Mouse (Mus musculus) left cerebral cortex, postnatal 14 days (tissue): Measurements from ENCODE around the gene Zfp385c. TPM values are rescaled to one million over a fixed set of nuclear protein-coding genes. Genes with fewer than 3 reads are reported as not detected.
"Not testable (repeated sequence)": the region's sequence is repeated elsewhere in the genome, so short reads cannot be mapped to it uniquely, and the experiment has no call there.

Experiments used
- DNase-seq, 2 experiments: peaks; one replicate each; pipeline ENCODE4 v3.0.0; 2021 to 2022; ENCODE audit warnings: low spot score in 2 of 2, mixed read lengths in 1 of 2
- intact Hi-C: fragments of 180-260 bp; cut with DNase I; formaldehyde crosslinking; loops from one replicate; pipeline ENCODE4 v1.15.1; 2025
- total RNA-seq, 2 experiments: library from RNA; stranded (reverse); gene quantifications; 2 replicates each; pipeline ENCODE4 v1.2.3; 2021

Gene Zfp385c
- total RNA-seq, 2 experiments from 2014 or later = 0.19 to 0.33 TPM

- no peak for DNase-seq
- intact Hi-C loops = no loop called here
These were observed 80.6 kb downstream of the Zfp385c start for GRCm38 (mm10) chr11:100611627-100612026.

GRCm38 (mm10) chr11:100609997-100610680, 82.1 kb downstream of the Zfp385c start:
- no peak for DNase-seq
- intact Hi-C loops = no loop called here

GRCm38 (mm10) chr11:100609355-100609996, 82.8 kb downstream of the Zfp385c start:
- intact Hi-C loops = no loop called here
- no peak for DNase-seq

- no peak for DNase-seq
- intact Hi-C loops = no loop called here
These were observed 83.5 kb downstream of the Zfp385c start for GRCm38 (mm10) chr11:100608796-100609195.

- intact Hi-C loops = no loop called here
- no peak for DNase-seq
These were observed 85.1 kb downstream of the Zfp385c start for GRCm38 (mm10) chr11:100607121-100607520.

GRCm38 (mm10) chr11:100605451-100605850, 86.8 kb downstream of the Zfp385c start:
- no peak for DNase-seq
- intact Hi-C loops = no loop called here

- intact Hi-C loops = no loop called here
- DNase-seq = peak in 1 of 2 experiments; percentile 32
These were observed 87.8 kb downstream of the Zfp385c start for GRCm38 (mm10) chr11:100604321-100605005.

- DNase-seq = no peak
- intact Hi-C loops = no loop called here
These were observed 88.4 kb downstream of the Zfp385c start for GRCm38 (mm10) chr11:100603813-100604212.

GRCm38 (mm10) chr11:100603155-100603554, 89.1 kb downstream of the Zfp385c start:
- DNase-seq = no peak
- intact Hi-C loops = no loop called here

GRCm38 (mm10) chr11:100601372-100601771, 90.9 kb downstream of the Zfp385c start:
- DNase-seq = no peak
- intact Hi-C loops = no loop called here

GRCm38 (mm10) chr11:100598074-100598473, 94.2 kb downstream of the Zfp385c start:
- intact Hi-C loops = no loop called here
- no peak for DNase-seq

GRCm38 (mm10) chr11:100595533-100595932, 96.7 kb downstream of the Zfp385c start:
- intact Hi-C loops = no loop called here
- DNase-seq = no peak

GRCm38 (mm10) chr11:100594608-100595007, 97.6 kb downstream of the Zfp385c start:
- DNase-seq = peak in 1 of 2 experiments; percentile 33
- intact Hi-C loops = no loop called here

- intact Hi-C loops = no loop called here
- no peak for DNase-seq
These were observed 99.8 kb downstream of the Zfp385c start for GRCm38 (mm10) chr11:100592346-100593046.

GRCm38 (mm10) chr11:100588462-100588861, 103.8 kb downstream of the Zfp385c start:
- no peak for DNase-seq
- intact Hi-C loops = no loop called here

GRCm38 (mm10) chr11:100585148-100585547, 107.1 kb downstream of the Zfp385c start:
- no peak for DNase-seq
- intact Hi-C loops = no loop called here

- no peak for DNase-seq
- intact Hi-C loops = no loop called here
These were observed 107.7 kb downstream of the Zfp385c start for GRCm38 (mm10) chr11:100584561-100584961.

GRCm38 (mm10) chr11:100582836-100583235, 109.4 kb downstream of the Zfp385c start:
- no peak for DNase-seq

GRCm38 (mm10) chr11:100582413-100582812, 109.8 kb downstream of the Zfp385c start:
- intact Hi-C loops, DNase-seq: not testable (repeated sequence)

More at GRCm38 (mm10) chr11:100582836-100583235, 109.4 kb downstream of the Zfp385c start:
- intact Hi-C loops = no loop called here

GRCm38 (mm10) chr11:100581756-100582155, 110.5 kb downstream of the Zfp385c start:
- intact Hi-C loops = no loop called here
- DNase-seq = peak; percentile 40 to 60
